Mouse (Mus musculus): ENCODE measurements around the gene Zfyve19. TPM values are rescaled to one million over a fixed set of nuclear protein-coding genes. Genes with fewer than 3 reads are reported as not detected.

Gene Zfyve19
- polyA plus RNA-seq, 1 experiment = 46.7 TPM

- WGBS = under 1% methylated on average over 13 of the region's 13 CpGs
- no peak for TF ChIP-seq POLR2A (IDR thresholded peaks at IDR 0.05; ENCODE audit: low read depth, low read length)
- TF ChIP-seq CTCF (IDR thresholded peaks at IDR 0.05; ENCODE audit: extremely low read depth, insufficient read length, insufficient replicate concordance, low read depth, low read length) = no peak
- Histone ChIP-seq H3K36me3 (ENCODE audit: control insufficient read depth, insufficient read depth, low read length) (peaks cover 20% of the 10 kb centered on the region), H3K4me3 (ENCODE audit: low read depth, low read length) (peak overlapping the region; percentile 67), H3K27ac (ENCODE audit: insufficient read depth, low read depth, low read length) (0 out of 2 replicates have a peak overlapping the region, but pooled peaks have one; percentile 2), H3K27me3 (ENCODE audit: control insufficient read depth, insufficient read depth, low read length) (no peaks in the 10 kb centered on the region), H3K4me1 (ENCODE audit: control insufficient read depth, insufficient read depth, insufficient read length, low read length) (peaks cover 3% of the 10 kb centered on the region; the same call in 1 of the 2 replicates)
Observed at GRCm38 (mm10) chr2:119209176-119209507, 725 bp downstream of the Zfyve19 start.

GRCm38 (mm10) chr2:119229775-119230704, 21.6 kb downstream of the Zfyve19 start, which contains the start of gene Ppp1r14d:
Gene Ppp1r14d, minus strand, starts transcription at chr2:119229906.
- Histone ChIP-seq H3K4me3 (ENCODE audit: low read depth, low read length) (peak within 1 kb of the TSS; percentile 76), H3K36me3 (ENCODE audit: control insufficient read depth, insufficient read depth, low read length) (no peaks in the 10 kb centered on the region; the same call in 1 of the 2 replicates), H3K27ac (ENCODE audit: insufficient read depth, low read depth, low read length) (peak within 1 kb of the TSS; percentile 92), H3K27me3 (ENCODE audit: control insufficient read depth, insufficient read depth, low read length) (no peaks in the 10 kb centered on the region), H3K4me1 (ENCODE audit: control insufficient read depth, insufficient read depth, insufficient read length, low read length) (peaks cover 14% of the 10 kb centered on the region)
- 24% methylated on average over 6 of the region's 6 CpGs for WGBS
- TF ChIP-seq CTCF (IDR thresholded peaks at IDR 0.05; ENCODE audit: extremely low read depth, insufficient read length, insufficient replicate concordance, low read depth, low read length) (no peak), POLR2A (IDR thresholded peaks at IDR 0.05; ENCODE audit: low read depth, low read length) (no peak)

GRCm38 (mm10) chr2:119236682-119237209, 28.3 kb downstream of the Zfyve19 start:
- Histone ChIP-seq H3K27me3 (ENCODE audit: control insufficient read depth, insufficient read depth, low read length) (no peaks in the 10 kb centered on the region), H3K36me3 (ENCODE audit: control insufficient read depth, insufficient read depth, low read length) (peaks cover 13% of the 10 kb centered on the region; the same call in 1 of the 2 replicates), H3K4me1 (ENCODE audit: control insufficient read depth, insufficient read depth, insufficient read length, low read length) (peaks cover 11% of the 10 kb centered on the region), H3K27ac (ENCODE audit: insufficient read depth, low read depth, low read length) (peak overlapping the region; percentile 96), H3K4me3 (ENCODE audit: low read depth, low read length) (peak overlapping the region; percentile 83)
- 7% methylated on average over 25 of the region's 25 CpGs for WGBS
- TF ChIP-seq CTCF (IDR thresholded peaks at IDR 0.05; ENCODE audit: extremely low read depth, insufficient read length, insufficient replicate concordance, low read depth, low read length) = no peak
- no peak for TF ChIP-seq POLR2A (IDR thresholded peaks at IDR 0.05; ENCODE audit: low read depth, low read length)

DNA sequence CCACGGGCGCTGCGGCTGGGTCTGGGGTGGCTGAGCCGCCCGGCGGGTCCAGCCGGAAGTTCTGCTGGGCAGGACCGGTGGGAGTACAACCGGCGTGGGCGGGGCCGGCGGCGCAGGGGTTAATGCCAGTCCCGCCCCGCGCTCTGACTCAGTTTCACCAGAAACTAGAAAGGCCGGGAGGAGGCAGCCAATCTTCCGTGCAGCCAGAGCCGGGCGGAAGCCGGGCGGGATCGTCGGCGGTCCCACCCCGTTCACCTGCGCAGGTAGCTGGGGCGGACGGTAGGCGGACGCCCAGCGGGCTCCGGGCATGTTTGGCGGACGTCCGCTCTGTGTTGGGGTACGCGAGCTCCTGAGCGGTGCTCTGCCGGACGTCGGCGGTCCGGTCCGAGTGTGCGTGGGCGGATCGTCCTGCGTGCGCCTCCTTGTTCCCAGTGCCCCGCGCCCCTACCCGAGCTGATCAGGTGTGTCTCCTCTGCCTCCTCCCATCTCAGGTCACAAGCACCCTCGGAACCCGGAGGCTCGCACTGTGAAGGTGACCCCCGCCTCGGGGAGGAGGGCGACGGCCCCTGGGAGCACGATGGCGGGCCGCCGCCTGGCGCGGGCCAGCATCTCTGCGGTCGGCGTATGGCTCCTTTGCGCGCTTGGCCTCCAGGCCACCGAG, 28.9 kb downstream of the Zfyve19 start, which contains the start of gene Spint1:
TSS of gene Spint1 (plus strand) at position 153 of the 661 bp plus-strand sequence.
- Histone ChIP-seq H3K4me3 (ENCODE audit: low read depth, low read length) (peak within 1 kb of the TSS; percentile 83), H3K27ac (ENCODE audit: insufficient read depth, low read depth, low read length) (peak within 1 kb of the TSS; percentile 96), H3K27me3 (ENCODE audit: control insufficient read depth, insufficient read depth, low read length) (no peaks in the 10 kb centered on the region), H3K36me3 (ENCODE audit: control insufficient read depth, insufficient read depth, low read length) (peaks cover 18% of the 10 kb centered on the region; the same call in 1 of the 2 replicates), H3K4me1 (ENCODE audit: control insufficient read depth, insufficient read depth, insufficient read length, low read length) (peaks cover 13% of the 10 kb centered on the region)
- under 1% methylated on average over 73 of the region's 73 CpGs for WGBS
- TF ChIP-seq CTCF (IDR thresholded peaks at IDR 0.05; ENCODE audit: extremely low read depth, insufficient read length, insufficient replicate concordance, low read depth, low read length) = no peak
- peak; percentile 56 for TF ChIP-seq POLR2A (IDR thresholded peaks at IDR 0.05; ENCODE audit: low read depth, low read length)

- peak overlapping the region; percentile 96 for H3K27ac ChIP-seq (ENCODE audit: insufficient read depth, low read depth, low read length)
- H3K4me1 ChIP-seq (ENCODE audit: control insufficient read depth, insufficient read depth, insufficient read length, low read length) = peaks cover 17% of the 10 kb centered on the region
- TF ChIP-seq CTCF (IDR thresholded peaks at IDR 0.05; ENCODE audit: extremely low read depth, insufficient read length, insufficient replicate concordance, low read depth, low read length) (no peak), POLR2A (IDR thresholded peaks at IDR 0.05; ENCODE audit: low read depth, low read length) (no peak)
- 3% methylated on average over 31 of the region's 31 CpGs for WGBS
- H3K36me3 ChIP-seq (ENCODE audit: control insufficient read depth, insufficient read depth, low read length) = peaks cover 20% of the 10 kb centered on the region; the same call in 1 of the 2 replicates
- H3K27me3 ChIP-seq (ENCODE audit: control insufficient read depth, insufficient read depth, low read length) = no peaks in the 10 kb centered on the region
- H3K4me3 ChIP-seq (ENCODE audit: low read depth, low read length) = peak overlapping the region; percentile 83
Observed at GRCm38 (mm10) chr2:119237871-119238220, 29.4 kb downstream of the Zfyve19 start.

DNA sequence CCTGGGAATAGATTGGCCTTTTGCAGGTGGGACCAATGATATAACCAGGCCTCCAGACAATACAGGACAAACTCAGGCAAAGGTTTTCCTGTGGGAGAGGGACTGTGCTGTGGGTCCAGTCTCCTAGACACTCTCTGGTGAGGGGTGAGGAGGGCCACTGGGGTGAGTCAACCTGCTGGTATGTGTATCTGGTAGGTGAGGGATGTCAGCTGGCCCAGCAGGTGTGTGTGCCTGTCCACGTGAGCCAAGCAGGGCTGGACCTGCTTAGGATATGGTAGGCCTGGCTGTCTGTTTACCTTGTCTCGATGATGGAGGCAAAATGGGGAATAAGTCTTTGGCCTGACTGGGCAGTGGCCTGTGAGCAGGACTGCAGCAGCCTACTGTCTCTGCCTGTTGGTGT, 30.3 kb downstream of the Zfyve19 start:
- Histone ChIP-seq H3K36me3 (ENCODE audit: control insufficient read depth, insufficient read depth, low read length) (peaks cover 24% of the 10 kb centered on the region), H3K4me1 (ENCODE audit: control insufficient read depth, insufficient read depth, insufficient read length, low read length) (peaks cover 21% of the 10 kb centered on the region), H3K27me3 (ENCODE audit: control insufficient read depth, insufficient read depth, low read length) (no peaks in the 10 kb centered on the region), H3K4me3 (ENCODE audit: low read depth, low read length) (peak overlapping the region; percentile 83), H3K27ac (ENCODE audit: insufficient read depth, low read depth, low read length) (peak overlapping the region; percentile 96)
- 32% methylated on average over 2 of the region's 2 CpGs for WGBS
- peak; percentile 71 for TF ChIP-seq POLR2A (IDR thresholded peaks at IDR 0.05; ENCODE audit: low read depth, low read length)
- TF ChIP-seq CTCF (IDR thresholded peaks at IDR 0.05; ENCODE audit: extremely low read depth, insufficient read length, insufficient replicate concordance, low read depth, low read length) = no peak

All from small intestine, adult 2 months (tissue).